Mouse (Mus musculus) intestine, embryonic 14.5 days (tissue): ENCODE results near the gene Nsl1. TPM values are rescaled to one million over a fixed set of nuclear protein-coding genes. Genes with fewer than 3 reads are reported as not detected.

ENCODE experiments used
- ATAC-seq: fragments of 200-750 bp; cut with Nextera tagmentation; replicated peaks from 2 replicates; pipeline ENCODE4 v1.8.0; 2017; ENCODE audit warnings: low read depth, moderate number of reproducible peaks, moderate TSS enrichment, moderate library complexity; ENCODE audit not compliant: low FRiP score, low TSS enrichment
- DNase-seq: peaks from one replicate; pipeline ENCODE4 v3.0.0-alpha.2; 2018; ENCODE audit warnings: low spot score
- H3K27ac ChIP-seq: fragments of 300-500 bp; sonication (generic); 2 replicates; pipeline ENCODE4 v1.5.1; 2014; ENCODE audit warnings: low read depth, mild to moderate bottlenecking, control low read depth
- H3K27me3 ChIP-seq: fragments of 300-500 bp; sonication (generic); replicated peaks from 2 replicates; pipeline ENCODE4 v1.6.1; 2014; ENCODE audit warnings: low read length, control low read depth; ENCODE audit not compliant: control insufficient read depth, insufficient read depth
- H3K36me3 ChIP-seq: fragments of 300-500 bp; sonication (generic); 2 replicates; pipeline ENCODE4 v1.6.1; 2014; ENCODE audit warnings: low read length, control low read depth; ENCODE audit not compliant: control insufficient read depth, insufficient read depth
- H3K4me1 ChIP-seq: fragments of 300-500 bp; sonication (generic); replicated peaks from 2 replicates; pipeline ENCODE4 v1.6.1; 2014; ENCODE audit warnings: low read length, control low read depth, mixed read lengths; ENCODE audit not compliant: control insufficient read depth, insufficient read depth
- H3K4me2 ChIP-seq: fragments of 300-500 bp; sonication (generic); 2 replicates; pipeline ENCODE4 v1.6.1; 2014; ENCODE audit warnings: low read length
- H3K4me3 ChIP-seq: fragments of 300-500 bp; sonication (generic); 2 replicates; pipeline ENCODE4 v1.5.1; 2014; ENCODE audit warnings: low read depth, low read length, control low read depth, mixed read lengths
- H3K9ac ChIP-seq: fragments of 300-500 bp; sonication (generic); 2 replicates; pipeline ENCODE4 v1.6.1; 2014; ENCODE audit warnings: mild to moderate bottlenecking, low read length
- H3K9me3 ChIP-seq: fragments of 300-500 bp; sonication (generic); 2 replicates; pipeline ENCODE4 v1.6.1; 2016; ENCODE audit warnings: low read length, control low read depth; ENCODE audit not compliant: control insufficient read depth
- WGBS: fragments of 180-500 bp; shearing (Covaris S2); extraction: QIAGEN DNeasy Blood & Tissue Kit; methylation state at CpG from one replicate; pipeline ENCODE4 v1.1.7; 2014; 5-methylcytosine and 5-hydroxymethylcytosine counted together
- polyA plus RNA-seq: library from polyadenylated mRNA; unstranded; fragments of >200 nt; fragmentation: Nextera tagmentation; extraction: Ambion mirVana; gene quantifications from 2 replicates; pipeline ENCODE4 v1.2.1, GENCODE M21; 2014

Gene Nsl1
- polyA plus RNA-seq, 1 experiment from 2014 or later: 20.8 TPM

DNA sequence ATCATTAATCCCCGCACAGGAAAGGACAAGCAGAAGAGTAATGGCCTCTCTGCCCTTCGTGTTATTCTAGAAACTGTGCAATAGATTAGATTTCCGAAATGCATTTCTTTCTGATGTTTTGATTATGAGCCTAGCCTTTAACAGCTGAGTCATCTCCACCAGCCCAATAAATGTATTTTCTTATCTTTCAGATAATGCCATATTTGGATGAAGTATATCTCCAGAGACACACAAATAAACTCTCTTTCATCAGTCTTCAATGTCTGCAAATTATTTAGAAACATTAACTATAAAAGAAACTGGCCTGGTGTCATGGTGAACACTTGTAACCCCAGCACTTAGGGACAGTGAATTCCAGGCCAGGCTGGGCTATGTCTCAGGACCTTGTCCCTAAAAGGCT lies 20.1 kb upstream of the Nsl1 start:
- Histone ChIP-seq H3K9me3 (no peaks in the 10 kb centered on the region), H3K4me2 (no peak overlapping the region), H3K4me3 (no peak overlapping the region), H3K36me3 (no peaks in the 10 kb centered on the region), H3K4me1 (no peaks in the 10 kb centered on the region), H3K27me3 (no peaks in the 10 kb centered on the region), H3K9ac (no peak overlapping the region), H3K27ac (no peak overlapping the region)
- ATAC-seq (no peak), DNase-seq (no peak)
- WGBS: 60% methylated on average over 3 of the region's 3 CpGs

DNA sequence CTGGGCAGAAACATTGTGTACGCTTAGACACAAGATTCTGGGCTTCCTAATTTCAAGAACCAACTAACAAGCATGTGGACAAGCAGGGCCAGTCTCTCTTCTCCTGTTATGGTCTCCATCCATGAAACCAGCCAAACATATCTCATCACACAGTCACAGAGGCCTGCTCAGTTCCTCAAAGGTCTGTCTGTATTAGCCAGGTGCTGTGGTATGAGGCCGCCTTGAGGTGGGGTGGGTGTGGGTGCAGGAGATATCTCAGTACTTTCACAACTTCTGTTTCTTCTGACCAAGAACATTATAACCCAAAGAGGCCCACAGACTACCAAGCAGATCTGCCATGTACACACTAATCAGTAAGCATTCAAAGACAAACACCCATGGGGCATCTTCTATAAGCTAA lies 17.5 kb upstream of the Nsl1 start:
- 91% methylated on average over 2 of the region's 2 CpGs for WGBS

DNA sequence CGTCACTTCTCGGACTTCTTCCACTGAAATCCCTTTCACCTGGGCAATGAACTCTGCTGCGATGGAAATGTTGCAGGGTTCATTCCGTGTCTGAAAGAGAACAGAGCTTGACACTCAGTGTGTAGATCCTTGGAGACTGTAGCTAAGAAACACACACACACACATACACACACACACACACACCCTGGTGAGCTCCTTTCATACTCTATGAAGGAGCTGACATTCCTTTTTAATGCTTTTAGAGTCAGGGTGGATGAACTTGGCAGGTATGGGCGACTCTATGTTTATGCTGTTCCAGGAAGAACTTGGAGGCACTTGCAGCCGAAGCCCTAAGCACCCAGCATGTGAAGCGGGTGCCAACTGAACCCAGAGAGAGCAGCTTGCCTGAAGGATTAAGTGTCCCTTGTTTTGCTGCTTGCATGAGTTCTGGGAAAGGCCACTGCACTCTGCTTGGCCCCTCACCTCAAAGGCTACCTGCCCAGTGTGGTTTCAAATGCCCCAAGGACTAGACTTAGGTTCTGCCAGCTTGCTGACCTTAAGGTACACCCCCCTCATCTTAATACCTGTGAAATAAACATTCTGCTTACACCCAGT lies 16.5 kb upstream of the Nsl1 start:
- H3K9me3 ChIP-seq: no peaks in the 10 kb centered on the region
- H3K27ac ChIP-seq: no peak overlapping the region
- 71% methylated on average over 7 of the region's 7 CpGs for WGBS
- H3K36me3 ChIP-seq: no peaks in the 10 kb centered on the region
- ATAC-seq: no peak
- H3K4me3 ChIP-seq: no peak overlapping the region
- H3K27me3 ChIP-seq: no peaks in the 10 kb centered on the region
- H3K4me2 ChIP-seq: no peak overlapping the region
- no peaks in the 10 kb centered on the region for H3K4me1 ChIP-seq
- H3K9ac ChIP-seq: no peak overlapping the region
- DNase-seq: no peak

More for the DNA sequence above, 17.5 kb upstream of the Nsl1 start:
- H3K27ac ChIP-seq: no peak overlapping the region
- H3K4me3 ChIP-seq: no peak overlapping the region
- no peak overlapping the region for H3K4me2 ChIP-seq
- H3K9me3 ChIP-seq: no peaks in the 10 kb centered on the region
- no peak for DNase-seq
- no peak overlapping the region for H3K9ac ChIP-seq
- no peaks in the 10 kb centered on the region for H3K36me3 ChIP-seq
- H3K27me3 ChIP-seq: no peaks in the 10 kb centered on the region
- H3K4me1 ChIP-seq: no peaks in the 10 kb centered on the region
- ATAC-seq: no peak

DNA sequence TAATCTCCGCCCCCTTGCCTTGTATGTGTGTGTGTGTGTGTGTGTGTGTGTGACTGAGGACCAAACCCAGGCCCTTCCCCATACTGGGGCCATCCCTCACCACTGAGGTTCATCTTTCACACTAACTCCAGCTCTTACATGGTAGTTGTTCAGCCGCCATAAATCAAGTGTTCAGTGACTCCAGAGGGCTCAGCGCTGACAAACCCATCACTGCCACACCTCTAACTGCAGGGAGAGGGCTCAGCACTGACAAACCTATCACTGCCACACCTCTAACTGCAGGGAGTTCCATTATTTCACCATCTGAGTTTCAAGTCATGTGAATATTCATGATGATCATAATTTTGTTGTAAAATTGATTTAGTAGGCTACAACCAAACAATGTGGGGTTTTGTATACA lies 9.3 kb upstream of the Nsl1 start:
- H3K9ac ChIP-seq: no peak overlapping the region
- H3K27ac ChIP-seq: no peak overlapping the region
- no peak overlapping the region for H3K4me2 ChIP-seq
- H3K36me3 ChIP-seq: no peaks in the 10 kb centered on the region
- no peak overlapping the region for H3K4me3 ChIP-seq
- no peak for DNase-seq
- H3K4me1 ChIP-seq: no peaks in the 10 kb centered on the region
- H3K9me3 ChIP-seq: no peaks in the 10 kb centered on the region
- H3K27me3 ChIP-seq: no peaks in the 10 kb centered on the region
- 76% methylated on average over 3 of the region's 3 CpGs for WGBS
- no peak for ATAC-seq

DNA sequence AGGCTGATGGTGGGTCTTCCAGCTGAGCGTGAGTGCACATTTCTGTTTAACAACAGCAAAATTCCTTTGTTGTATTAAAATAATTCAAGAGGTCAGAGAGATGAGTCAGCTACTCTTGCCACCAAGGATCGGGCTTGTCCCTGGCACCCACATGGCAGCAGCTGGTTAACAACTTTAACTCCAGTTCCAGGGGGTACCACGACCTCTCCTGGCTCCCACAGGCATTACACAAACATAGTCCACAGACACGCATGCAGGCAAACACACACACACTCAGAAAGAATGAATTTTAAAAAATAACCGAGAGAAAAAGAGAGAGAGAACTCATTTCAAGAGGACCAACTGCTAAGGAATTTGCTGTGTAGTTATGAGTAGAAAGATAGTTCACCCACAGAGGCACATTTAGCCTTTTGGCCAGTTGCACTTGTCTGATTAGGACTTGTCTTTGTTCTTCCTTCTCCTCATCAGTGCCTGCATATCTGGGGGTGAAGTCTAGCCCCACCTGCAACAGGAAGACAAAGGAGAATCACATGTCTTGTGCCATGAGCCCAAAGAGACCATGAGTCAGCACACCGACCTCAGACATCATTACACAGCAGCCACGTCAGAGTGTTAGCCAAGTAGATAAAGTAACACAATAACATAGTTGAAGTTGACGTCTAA lies 7.8 kb upstream of the Nsl1 start:
- H3K9ac ChIP-seq: no peak overlapping the region
- DNase-seq (no peak), ATAC-seq (no peak)
- WGBS: 75% methylated on average over 8 of the region's 8 CpGs
- no peak overlapping the region for H3K4me2 ChIP-seq
- H3K9me3 ChIP-seq: no peaks in the 10 kb centered on the region
- no peak overlapping the region for H3K27ac ChIP-seq
- no peaks in the 10 kb centered on the region for H3K4me1 ChIP-seq
- no peak overlapping the region for H3K4me3 ChIP-seq
- H3K36me3 ChIP-seq: no peaks in the 10 kb centered on the region
- no peaks in the 10 kb centered on the region for H3K27me3 ChIP-seq

DNA sequence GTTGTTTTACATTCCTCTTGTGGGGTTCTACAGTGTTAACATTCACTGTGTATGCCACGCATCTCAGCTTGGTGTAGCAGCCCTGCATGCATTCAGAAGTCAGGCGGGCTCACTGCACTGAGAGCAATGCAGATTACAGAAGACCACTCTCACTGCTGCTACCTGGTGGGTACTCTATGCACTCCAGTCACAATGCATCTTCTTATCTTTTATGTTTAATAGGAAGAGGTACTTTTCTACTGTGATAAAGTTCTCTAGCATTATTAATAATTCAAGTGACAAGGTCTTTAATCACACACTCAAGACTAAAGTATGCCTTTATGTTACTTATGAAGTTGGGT lies 7.3 kb upstream of the Nsl1 start:
- Histone ChIP-seq H3K4me1 (no peaks in the 10 kb centered on the region), H3K27me3 (no peaks in the 10 kb centered on the region), H3K4me3 (no peak overlapping the region), H3K4me2 (no peak overlapping the region), H3K9ac (no peak overlapping the region), H3K27ac (no peak overlapping the region), H3K36me3 (no peaks in the 10 kb centered on the region), H3K9me3 (no peaks in the 10 kb centered on the region)
- ATAC-seq (no peak), DNase-seq (no peak)
- WGBS: 68% methylated on average over 2 of the region's 2 CpGs

DNA sequence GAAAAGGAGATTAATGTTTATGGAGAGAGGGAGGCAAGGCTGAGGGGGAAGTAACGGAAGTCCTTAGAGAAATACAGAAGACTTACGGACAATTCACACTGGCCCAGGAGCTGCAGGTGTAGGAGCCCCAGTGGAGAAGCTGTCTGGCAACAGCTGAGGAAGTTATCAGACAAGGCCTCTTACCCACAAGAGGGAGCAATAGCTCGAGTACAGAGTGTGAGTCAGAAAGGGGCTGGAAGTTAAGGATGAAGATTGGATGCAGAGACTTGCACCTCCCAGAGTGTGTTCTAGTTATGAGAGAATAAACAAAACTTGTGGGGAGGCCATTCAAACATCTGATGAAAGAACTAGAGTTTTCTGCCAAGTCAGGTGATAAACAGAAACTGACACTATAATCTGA lies 5.4 kb upstream of the Nsl1 start:
- H3K9me3 ChIP-seq: no peaks in the 10 kb centered on the region
- no peak overlapping the region for H3K9ac ChIP-seq
- no peaks in the 10 kb centered on the region for H3K27me3 ChIP-seq
- no peak overlapping the region for H3K4me2 ChIP-seq
- H3K36me3 ChIP-seq: no peaks in the 10 kb centered on the region
- DNase-seq: no peak
- H3K27ac ChIP-seq: no peak overlapping the region
- ATAC-seq: no peak
- WGBS: 72% methylated on average over 3 of the region's 3 CpGs
- peaks cover 5% of the 10 kb centered on the region; the same call in 1 of the 2 replicates for H3K4me1 ChIP-seq
- no peak overlapping the region for H3K4me3 ChIP-seq

DNA sequence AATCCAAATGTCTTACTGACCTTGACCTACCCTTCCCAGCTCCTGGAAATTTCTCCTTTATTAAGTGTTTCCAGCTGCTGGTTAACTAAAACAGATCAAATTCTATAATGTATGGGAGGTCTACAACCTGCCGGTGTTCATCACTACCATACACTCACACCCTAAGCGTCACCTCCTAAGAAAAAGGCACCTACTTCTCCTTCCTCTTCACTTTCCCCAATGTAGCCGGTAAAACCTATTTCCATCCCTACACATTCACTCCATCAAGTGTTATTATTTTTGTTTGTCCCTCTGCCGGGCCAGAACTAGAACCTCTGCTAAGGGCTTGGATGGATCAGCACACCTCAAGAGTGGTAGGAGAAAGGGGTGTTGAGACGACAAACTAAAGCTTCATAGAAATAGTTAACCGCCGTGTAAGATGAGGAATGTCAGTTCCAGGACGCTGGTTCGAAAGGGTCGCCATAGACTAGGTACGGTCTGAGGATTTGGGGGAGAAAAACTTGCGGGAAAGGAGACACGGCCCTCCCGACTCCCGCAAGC lies 501 bp upstream of the Nsl1 start:
- ATAC-seq (no peak; the same call in 1 of the 2 replicates), DNase-seq (no peak)
- peaks cover 13% of the 10 kb centered on the region for H3K4me1 ChIP-seq
- peaks cover 16% of the 10 kb centered on the region for H3K36me3 ChIP-seq
- H3K4me2 ChIP-seq: peak overlapping the region; percentile 84
- WGBS: 5% methylated on average over 15 of the region's 15 CpGs
- H3K27ac ChIP-seq: peak overlapping the region; percentile 23; the same call in 1 of the 2 replicates
- H3K27me3 ChIP-seq: no peaks in the 10 kb centered on the region
- H3K4me3 ChIP-seq: peak overlapping the region; percentile 94
- H3K9ac ChIP-seq: peak overlapping the region; percentile 78
- H3K9me3 ChIP-seq: no peaks in the 10 kb centered on the region

DNA sequence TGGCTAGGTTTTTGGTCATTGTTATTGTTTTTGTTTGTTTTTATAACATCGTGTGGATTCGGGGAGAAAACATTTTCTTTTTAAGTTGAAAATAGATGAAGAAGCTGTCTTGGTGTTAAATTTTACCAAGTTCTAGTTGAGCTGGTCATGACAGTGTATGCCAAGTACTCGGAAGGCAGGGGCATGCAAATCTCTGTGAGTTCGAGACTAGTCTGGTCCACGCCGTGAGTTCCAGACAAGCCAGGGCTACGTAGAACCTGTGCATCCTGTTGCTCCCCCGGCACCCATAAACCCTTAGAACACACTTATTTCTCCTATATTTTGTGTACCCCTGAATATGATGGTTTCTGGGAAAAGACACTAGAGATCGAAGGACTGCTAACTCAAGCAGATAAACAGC lies 888 bp downstream of the Nsl1 start:
- Histone ChIP-seq H3K4me3 (peak overlapping the region; percentile 94), H3K4me2 (peak overlapping the region; percentile 84), H3K27ac (no peak overlapping the region), H3K27me3 (no peaks in the 10 kb centered on the region), H3K36me3 (peaks cover 28% of the 10 kb centered on the region), H3K9ac (peak overlapping the region; percentile 78), H3K4me1 (peaks cover 13% of the 10 kb centered on the region), H3K9me3 (no peaks in the 10 kb centered on the region)
- WGBS: 62% methylated on average over 9 of the region's 9 CpGs
- DNase-seq: no peak
- no peak for ATAC-seq
